Mouse (Mus musculus) CH12F3 (cell line): ENCODE results near the gene Zcchc3.

Experiments used
- in situ Hi-C: fragments of 300-500 bp; cut with MboI; formaldehyde crosslinking; loops from 2 replicates; pipeline ENCODE4 v1.14.3; 2020; ENCODE audit warnings: low sequenced_read_pairs

Zcchc3 gene

DNA sequence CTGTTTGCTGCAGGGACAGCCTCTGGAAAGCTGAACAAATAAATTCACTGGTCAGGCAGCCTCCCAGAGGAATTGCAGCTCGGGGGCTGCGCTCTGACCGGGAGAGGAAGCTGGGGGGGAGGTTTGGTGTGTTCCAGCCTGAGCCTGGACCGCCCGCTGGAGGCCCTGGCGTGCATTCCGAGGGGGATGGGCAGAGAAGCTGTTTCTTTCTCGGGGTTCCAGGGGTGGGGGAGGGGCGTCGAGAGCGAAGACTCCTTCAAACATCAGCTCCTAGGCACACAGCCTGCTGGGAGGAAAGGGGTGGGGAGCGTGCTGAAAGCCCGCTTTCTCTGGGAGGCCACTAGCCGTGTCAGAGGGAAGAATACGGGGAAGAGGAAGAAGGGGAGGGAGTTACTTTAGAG, 3.9 kb downstream of the Zcchc3 start:
- in situ Hi-C loops, result no loop called here

DNA sequence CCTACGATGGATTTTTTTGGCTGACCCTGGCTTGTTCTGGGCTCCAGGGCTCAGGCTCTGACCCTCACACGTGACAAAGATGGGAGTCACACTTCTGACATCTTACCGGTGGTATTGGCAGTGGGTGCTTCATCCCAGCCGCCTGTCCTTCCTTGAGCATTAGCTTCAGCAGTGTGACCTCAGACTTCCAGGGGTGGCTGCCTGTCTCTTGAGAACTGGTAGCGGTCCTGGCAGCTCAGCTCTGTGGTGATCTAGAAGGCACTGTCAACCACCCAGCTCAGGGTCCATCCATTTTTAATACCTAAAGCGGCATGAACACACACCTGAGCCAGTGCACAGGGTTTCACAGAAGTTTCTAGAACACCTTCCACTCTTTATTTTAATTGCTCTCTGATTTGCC, 5.0 kb downstream of the Zcchc3 start:
- in situ Hi-C loops, result no loop called here

GRCm38 (mm10) chr2:152406126-152406525, 8.7 kb downstream of the Zcchc3 start:
- in situ Hi-C loops, result no loop called here

DNA sequence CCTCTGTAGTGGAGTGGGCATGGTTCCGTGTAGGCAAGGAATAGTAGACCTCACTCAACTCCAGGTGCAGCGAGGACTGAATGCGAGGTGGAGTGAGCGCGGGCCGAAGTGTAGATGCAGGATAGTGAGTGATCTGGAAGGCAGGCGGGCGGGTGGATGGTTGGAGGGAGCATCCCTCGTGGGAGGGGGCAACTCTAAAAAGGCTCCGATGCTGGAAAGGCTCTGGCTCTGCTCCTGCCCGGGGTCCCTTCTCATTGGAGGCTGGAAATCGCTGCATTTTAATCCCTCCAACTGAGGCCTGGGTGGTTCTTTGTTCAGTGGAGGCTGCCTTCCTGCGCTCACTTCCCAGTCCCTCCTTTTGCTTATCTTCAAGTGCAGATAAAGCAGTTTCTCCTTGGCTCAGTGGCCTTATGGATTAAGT, 15.7 kb downstream of the Zcchc3 start:
- in situ Hi-C loops, result loop anchor here (25.0 kb wide), 1 partner anchor 287 kb away; the partner anchor contains the start of gene Srxn1

GRCm38 (mm10) chr2:152398691-152399090, 16.1 kb downstream of the Zcchc3 start:
- in situ Hi-C loops, result loop anchor here (25.0 kb wide), 1 partner anchor 286 kb away; the partner anchor contains the start of gene Srxn1

- in situ Hi-C loops, result loop anchor here (25.0 kb wide), 1 partner anchor 286 kb away; the partner anchor contains the start of gene Srxn1
Measured at GRCm38 (mm10) chr2:152397680-152398435, 17.0 kb downstream of the Zcchc3 start, which contains the start of gene Sox12. Gene Sox12 (minus strand): TSS chr2:152398063.

DNA sequence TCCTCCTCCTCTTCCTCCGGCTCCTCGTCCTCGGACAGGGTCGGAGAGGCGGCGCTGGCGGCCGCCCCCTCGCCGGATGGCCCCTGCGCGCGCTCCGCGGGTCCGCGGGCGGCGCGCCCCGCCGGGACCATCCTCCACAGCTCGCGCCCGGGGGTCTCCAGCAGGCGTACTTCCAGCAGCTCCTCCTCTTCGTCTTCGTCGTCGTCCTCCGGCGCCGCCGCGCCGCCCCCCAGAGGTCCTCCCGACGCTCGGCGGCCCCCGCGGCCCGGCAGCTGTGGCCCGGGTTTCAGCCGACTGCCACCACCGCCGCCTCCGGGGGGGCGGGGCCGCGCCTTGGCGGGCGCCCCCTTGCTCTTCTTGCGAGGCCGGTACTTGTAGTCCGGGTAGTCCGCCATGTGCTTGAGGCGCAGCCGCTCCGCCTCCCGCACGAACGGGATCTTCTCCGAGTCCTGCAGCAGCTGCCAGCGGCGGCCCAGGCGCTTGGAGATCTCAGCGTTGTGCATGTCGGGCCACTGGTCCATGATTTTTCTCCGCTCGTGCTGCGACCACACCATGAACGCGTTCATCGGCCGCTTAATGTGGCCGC, 17.7 kb downstream of the Zcchc3 start:
- in situ Hi-C loops, result loop anchor here (25.0 kb wide), 1 partner anchor 285 kb away; the partner anchor contains the start of gene Srxn1

GRCm38 (mm10) chr2:152396110-152397003, 18.5 kb downstream of the Zcchc3 start:
- in situ Hi-C loops, result loop anchor here (25.0 kb wide), 1 partner anchor 284 kb away; the partner anchor contains the start of gene Srxn1

- in situ Hi-C loops, result loop anchor here (25.0 kb wide), 1 partner anchor 283 kb away; the partner anchor contains the start of gene Srxn1
Measured at GRCm38 (mm10) chr2:152395271-152395920, 19.4 kb downstream of the Zcchc3 start.

GRCm38 (mm10) chr2:152393225-152394017, 21.4 kb downstream of the Zcchc3 start:
- in situ Hi-C loops, result loop anchor here (25.0 kb wide), 1 partner anchor 281 kb away; the partner anchor contains the start of gene Srxn1

GRCm38 (mm10) chr2:152392786-152393185, 22.0 kb downstream of the Zcchc3 start:
- in situ Hi-C loops, result loop anchor here (25.0 kb wide), 1 partner anchor 280 kb away; the partner anchor contains the start of gene Srxn1

DNA sequence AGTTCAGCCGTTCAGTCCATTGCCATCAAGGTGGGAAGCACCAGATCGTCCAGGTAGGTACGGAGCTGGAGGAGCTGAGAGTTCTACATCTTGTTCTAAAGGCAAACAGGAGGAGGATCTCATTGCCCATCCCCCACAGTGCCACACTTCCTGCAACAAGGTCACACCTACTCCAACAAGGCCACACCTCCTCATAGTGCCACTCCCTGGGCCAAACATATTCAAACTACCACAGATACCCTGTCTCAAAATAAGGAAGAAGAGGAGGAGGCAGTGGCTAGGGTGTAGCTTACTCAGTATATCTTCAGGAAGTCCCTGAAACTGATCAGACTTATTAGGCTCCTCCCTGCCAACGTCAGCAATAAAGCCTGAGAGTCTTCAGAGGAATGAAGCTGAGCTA, 30.6 kb downstream of the Zcchc3 start:
- in situ Hi-C loops, result loop anchor here (25.0 kb wide), 1 partner anchor 272 kb away; the partner anchor contains the start of gene Srxn1

GRCm38 (mm10) chr2:152376345-152376741, 38.5 kb downstream of the Zcchc3 start, which contains the start of gene Nrsn2:
Gene Nrsn2 (minus strand): TSS chr2:152376638.
- in situ Hi-C loops, result loop anchor here (25.0 kb wide), 1 partner anchor 264 kb away; the partner anchor contains the start of gene Srxn1

DNA sequence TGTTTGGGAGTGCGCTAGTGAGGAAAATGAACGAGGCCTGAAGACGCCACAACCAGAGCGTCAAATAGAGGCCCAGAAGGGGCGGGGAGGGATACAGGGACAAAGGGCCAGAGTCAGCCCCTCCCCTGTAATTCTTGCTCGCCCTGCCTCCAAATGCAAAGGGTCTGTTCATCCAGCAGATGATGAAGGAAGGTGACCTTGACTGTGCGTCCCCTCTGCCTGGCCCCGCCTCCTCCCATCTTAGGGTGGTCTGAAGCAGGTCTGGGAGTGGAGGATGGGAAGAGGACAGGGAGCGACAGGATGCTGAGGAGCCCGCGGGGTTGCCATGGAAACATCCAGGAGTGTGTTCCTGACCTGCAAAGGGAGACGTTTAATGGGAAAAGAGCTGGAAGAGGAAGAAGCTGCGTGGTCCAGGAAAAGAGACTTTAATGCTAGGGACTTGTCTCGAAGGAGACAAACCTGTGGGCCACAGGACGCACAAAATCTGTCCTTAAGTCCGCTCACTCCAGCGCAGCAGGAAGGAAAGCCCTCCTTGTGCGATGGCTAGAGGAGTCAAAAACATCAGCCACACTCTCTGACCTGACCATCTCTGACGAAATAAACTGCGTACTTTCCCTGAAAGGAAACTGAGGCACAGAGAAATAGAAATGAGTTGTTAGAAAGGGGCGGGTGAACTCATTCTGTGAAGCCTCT, 39.0 kb downstream of the Zcchc3 start:
- in situ Hi-C loops, result loop anchor here (25.0 kb wide), 1 partner anchor 263 kb away; the partner anchor contains the start of gene Srxn1

GRCm38 (mm10) chr2:152373547-152373946, 41.3 kb downstream of the Zcchc3 start:
- in situ Hi-C loops, result no loop called here

GRCm38 (mm10) chr2:152372661-152373060, 42.2 kb downstream of the Zcchc3 start:
- in situ Hi-C loops, result no loop called here

GRCm38 (mm10) chr2:152372104-152372503, 42.7 kb downstream of the Zcchc3 start:
- in situ Hi-C loops, result no loop called here

DNA sequence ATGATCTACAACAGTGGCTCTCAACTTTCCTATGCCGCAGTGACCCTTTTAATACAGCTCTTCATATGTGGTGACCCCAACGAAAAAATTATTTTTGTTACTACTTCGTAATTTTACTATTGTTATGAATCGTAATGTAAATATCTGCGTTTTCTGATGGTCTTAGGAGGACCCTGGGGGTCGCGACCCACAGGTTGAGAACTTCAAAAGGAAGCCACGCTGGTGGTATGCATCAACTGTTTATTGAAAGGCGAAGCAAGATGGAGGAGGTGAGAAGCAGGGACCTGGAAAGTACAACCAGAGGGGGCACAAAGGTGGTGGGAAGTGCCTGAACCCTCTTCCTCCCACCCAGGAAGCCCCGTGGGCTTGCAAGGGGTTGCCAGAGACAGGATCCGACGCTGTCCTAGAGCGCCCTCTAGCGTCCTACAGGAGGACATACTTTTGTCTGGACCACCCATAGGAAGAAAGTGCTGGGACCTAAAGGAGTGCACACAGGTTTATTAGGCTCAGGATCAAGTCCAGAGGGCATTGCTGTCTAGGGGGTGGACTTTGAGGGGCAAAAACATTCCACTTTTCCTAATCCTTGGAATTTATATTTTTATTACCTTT, 46.2 kb downstream of the Zcchc3 start:
- in situ Hi-C loops, result no loop called here
